Mouse (Mus musculus): Measurements from ENCODE around the gene Incenp. TPM values are rescaled to one million over a fixed set of nuclear protein-coding genes. Genes with fewer than 3 reads are reported as not detected.
"Not testable (repeated sequence)": the region's sequence is repeated elsewhere in the genome, so short reads cannot be mapped to it uniquely, and the experiment has no call there.

Incenp gene
- polyA plus RNA-seq, 1 experiment, result 159 TPM

DNA sequence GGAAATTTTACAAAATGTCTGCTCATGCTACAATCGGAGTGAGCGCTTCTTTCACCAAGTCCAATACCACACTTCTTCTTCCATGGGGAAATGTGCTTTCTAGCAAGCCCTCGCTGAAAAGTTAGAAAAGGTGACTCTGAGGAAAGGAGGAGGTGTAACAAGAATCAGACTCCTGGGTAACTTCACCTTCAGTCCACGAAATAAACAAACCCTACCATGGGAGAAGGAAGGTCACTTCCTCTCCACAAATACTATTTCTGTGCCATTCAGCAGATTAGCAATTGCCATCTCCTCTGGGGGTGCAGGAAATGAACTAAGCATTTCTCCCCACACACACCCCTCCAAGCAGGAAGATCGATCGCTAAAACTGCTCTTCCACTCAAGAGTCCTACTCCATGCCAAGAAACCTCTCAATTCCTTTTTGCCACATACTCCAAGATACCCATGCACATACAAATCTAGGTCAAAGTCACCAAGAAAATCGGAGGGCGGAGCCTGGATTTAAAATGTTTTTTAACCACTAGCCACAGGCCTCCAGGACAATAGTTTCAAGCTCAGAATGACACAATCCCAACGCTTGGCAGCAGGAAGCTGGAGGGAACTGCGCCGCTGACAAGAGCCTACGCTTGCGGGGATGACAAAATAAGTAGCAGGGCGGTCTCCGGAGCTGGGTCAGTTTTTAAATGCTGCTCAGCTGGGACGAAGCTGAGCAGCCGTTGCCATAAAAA lies 848 bp downstream of the Incenp start:
- TF ChIP-seq POLR2A (IDR thresholded peaks at IDR 0.05; ENCODE audit: borderline replicate concordance, low read depth, low read length), result no peak
- TF ChIP-seq CTCF (IDR thresholded peaks at IDR 0.05; ENCODE audit: low read depth, low read length), result no peak
- Histone ChIP-seq H3K4me1 (ENCODE audit: control insufficient read depth, insufficient read depth, low read length) (peaks cover 32% of the 10 kb centered on the region), H3K27ac (ENCODE audit: insufficient read depth, low read depth, low read length) (peak overlapping the region; percentile 96), H3K4me3 (ENCODE audit: insufficient read depth, low read length) (peak overlapping the region; percentile 92)

DNA sequence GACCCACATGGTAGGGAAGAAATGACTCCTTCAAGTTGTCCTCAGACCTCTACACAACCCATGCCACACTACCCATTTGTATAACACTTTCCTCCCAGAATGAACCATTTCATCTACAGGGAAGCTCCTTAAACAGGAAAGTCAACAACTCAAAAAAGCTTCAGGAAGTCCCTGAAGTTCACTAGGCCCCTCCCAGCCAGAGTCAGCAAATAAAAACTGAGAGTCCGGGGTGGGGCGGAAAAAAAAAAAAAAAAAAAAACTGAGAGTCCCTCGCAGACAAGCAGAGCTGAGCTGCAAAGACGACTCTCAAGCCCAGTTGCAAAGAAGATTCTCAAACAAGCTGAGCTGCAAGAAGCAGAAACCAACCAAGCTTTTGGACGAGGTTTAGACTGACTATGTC lies 3.3 kb downstream of the Incenp start:
- Histone ChIP-seq H3K27ac (ENCODE audit: insufficient read depth, low read depth, low read length) (no peak overlapping the region), H3K4me1 (ENCODE audit: control insufficient read depth, insufficient read depth, low read length) (peaks cover 34% of the 10 kb centered on the region), H3K4me3 (ENCODE audit: insufficient read depth, low read length) (no peak overlapping the region)
- no peak for TF ChIP-seq POLR2A (IDR thresholded peaks at IDR 0.05; ENCODE audit: borderline replicate concordance, low read depth, low read length)
- no peak for TF ChIP-seq CTCF (IDR thresholded peaks at IDR 0.05; ENCODE audit: low read depth, low read length)

DNA sequence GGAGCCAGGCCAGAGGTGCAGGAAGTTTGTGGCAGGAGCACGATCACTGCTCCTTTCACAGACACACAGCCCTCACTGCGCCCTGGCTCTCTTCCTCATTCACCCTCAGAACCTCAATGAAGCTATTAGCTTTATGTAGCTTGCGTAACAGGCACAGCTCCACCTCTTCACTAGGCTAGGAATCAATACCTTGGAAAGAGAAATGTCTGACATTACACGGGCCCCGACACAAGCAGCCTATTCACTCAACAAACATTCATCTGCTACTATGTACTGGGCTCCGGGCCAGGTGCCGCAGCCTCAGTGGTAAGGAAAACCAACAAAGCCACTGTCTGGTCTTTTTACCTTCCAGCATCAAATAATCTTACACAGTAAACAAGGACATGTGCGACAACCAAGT lies 12.6 kb downstream of the Incenp start:
- Histone ChIP-seq H3K4me1 (ENCODE audit: control insufficient read depth, insufficient read depth, low read length) (peaks cover 23% of the 10 kb centered on the region), H3K4me3 (ENCODE audit: insufficient read depth, low read length) (no peak overlapping the region), H3K27ac (ENCODE audit: insufficient read depth, low read depth, low read length) (no peak overlapping the region)
- TF ChIP-seq CTCF (IDR thresholded peaks at IDR 0.05; ENCODE audit: low read depth, low read length), result no peak
- no peak for TF ChIP-seq POLR2A (IDR thresholded peaks at IDR 0.05; ENCODE audit: borderline replicate concordance, low read depth, low read length)

DNA sequence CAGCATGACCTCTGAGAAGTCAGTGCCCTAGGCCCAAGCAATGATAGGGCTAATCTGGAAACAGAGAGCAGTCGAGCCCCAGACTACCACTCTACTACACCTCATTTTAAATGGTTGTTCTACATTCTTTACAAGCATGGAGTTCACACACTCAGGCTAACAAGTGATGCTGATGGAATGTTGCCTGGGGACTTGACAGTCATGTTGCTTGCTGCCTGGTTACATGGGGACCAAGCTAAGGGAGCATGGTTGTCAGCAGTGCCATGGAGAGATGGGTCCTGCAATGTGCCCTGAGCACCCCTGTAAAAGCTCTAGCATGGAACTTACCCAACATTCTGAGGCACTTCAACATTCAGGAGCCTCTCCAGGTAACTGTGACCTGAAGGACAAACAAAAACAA lies 13.0 kb downstream of the Incenp start:
- H3K4me1 ChIP-seq (ENCODE audit: control insufficient read depth, insufficient read depth, low read length), result peaks cover 21% of the 10 kb centered on the region
- H3K4me3 ChIP-seq (ENCODE audit: insufficient read depth, low read length), result no peak overlapping the region
- H3K27ac ChIP-seq (ENCODE audit: insufficient read depth, low read depth, low read length), result no peak overlapping the region
- TF ChIP-seq CTCF (IDR thresholded peaks at IDR 0.05; ENCODE audit: low read depth, low read length) (no peak), POLR2A (IDR thresholded peaks at IDR 0.05; ENCODE audit: borderline replicate concordance, low read depth, low read length) (no peak)

GRCm38 (mm10) chr19:9878186-9878835 lies 21.0 kb downstream of the Incenp start:
- TF ChIP-seq POLR2A (IDR thresholded peaks at IDR 0.05; ENCODE audit: borderline replicate concordance, low read depth, low read length), result no peak
- TF ChIP-seq CTCF (IDR thresholded peaks at IDR 0.05; ENCODE audit: low read depth, low read length), result no peak
- H3K4me1 ChIP-seq (ENCODE audit: control insufficient read depth, insufficient read depth, low read length), result no peaks in the 10 kb centered on the region
- H3K4me3 ChIP-seq (ENCODE audit: insufficient read depth, low read length), result no peak overlapping the region
- no peak overlapping the region for H3K27ac ChIP-seq (ENCODE audit: insufficient read depth, low read depth, low read length)

GRCm38 (mm10) chr19:9865466-9865865 lies 33.9 kb downstream of the Incenp start:
- Histone ChIP-seq H3K27ac (ENCODE audit: insufficient read depth, low read depth, low read length) (no peak overlapping the region), H3K4me3 (ENCODE audit: insufficient read depth, low read length) (no peak overlapping the region), H3K4me1 (ENCODE audit: control insufficient read depth, insufficient read depth, low read length) (no peaks in the 10 kb centered on the region)
- TF ChIP-seq CTCF (IDR thresholded peaks at IDR 0.05; ENCODE audit: low read depth, low read length), result no peak
- TF ChIP-seq POLR2A (IDR thresholded peaks at IDR 0.05; ENCODE audit: borderline replicate concordance, low read depth, low read length), result no peak

GRCm38 (mm10) chr19:9864856-9865255 lies 34.5 kb downstream of the Incenp start:
- no peak overlapping the region for H3K4me3 ChIP-seq (ENCODE audit: insufficient read depth, low read length)
- no peak overlapping the region for H3K27ac ChIP-seq (ENCODE audit: insufficient read depth, low read depth, low read length)
- no peak for TF ChIP-seq POLR2A (IDR thresholded peaks at IDR 0.05; ENCODE audit: borderline replicate concordance, low read depth, low read length)
- TF ChIP-seq CTCF (IDR thresholded peaks at IDR 0.05; ENCODE audit: low read depth, low read length), result no peak
- H3K4me1 ChIP-seq (ENCODE audit: control insufficient read depth, insufficient read depth, low read length), result no peaks in the 10 kb centered on the region

GRCm38 (mm10) chr19:9860821-9861220 lies 38.5 kb downstream of the Incenp start:
- not testable (repeated sequence) for H3K4me1 ChIP-seq (ENCODE audit: control insufficient read depth, insufficient read depth, low read length); H3K27ac ChIP-seq (ENCODE audit: insufficient read depth, low read depth, low read length); H3K4me3 ChIP-seq (ENCODE audit: insufficient read depth, low read length)

- H3K4me1 ChIP-seq (ENCODE audit: control insufficient read depth, insufficient read depth, low read length); H3K4me3 ChIP-seq (ENCODE audit: insufficient read depth, low read length); H3K27ac ChIP-seq (ENCODE audit: insufficient read depth, low read depth, low read length): not testable (repeated sequence)
Observed at GRCm38 (mm10) chr19:9849368-9850075, 49.8 kb downstream of the Incenp start.

- Histone ChIP-seq H3K27ac (ENCODE audit: insufficient read depth, low read depth, low read length) (no peak within 1 kb of the TSS), H3K4me3 (ENCODE audit: insufficient read depth, low read length) (no peak within 1 kb of the TSS), H3K4me1 (ENCODE audit: control insufficient read depth, insufficient read depth, low read length) (no peaks in the 10 kb centered on the region)
- TF ChIP-seq CTCF (IDR thresholded peaks at IDR 0.05; ENCODE audit: low read depth, low read length) (no peak), POLR2A (IDR thresholded peaks at IDR 0.05; ENCODE audit: borderline replicate concordance, low read depth, low read length) (no peak)
Observed at GRCm38 (mm10) chr19:9847262-9847661, 52.1 kb downstream of the Incenp start, which contains the start of gene Scgb2a2. Gene Scgb2a2 (plus strand): TSS chr19:9847562.

Measured in bone marrow macrophage, adult 2 months (primary cell).